Mouse (Mus musculus) small intestine, adult 2 months (tissue): ENCODE measurements at regions not wholly inside any gene's neighbourhood (a gene's known extent, or its start where the extent isn't known, plus 50 kb on each side); places are given as distances from the start of the nearest gene placed in this dataset.

Source experiments
- CTCF ChIP-seq: fragments of 200-500 bp; IDR thresholded peaks from 2 replicates; pipeline ENCODE4 v1.5.1; 2012; ENCODE audit warnings: low read depth, mild to moderate bottlenecking, control low read depth, inconsistent platforms, low read length, moderate library complexity, mixed read lengths; ENCODE audit not compliant: insufficient replicate concordance, insufficient read length; ENCODE audit errors: extremely low read depth
- POLR2A ChIP-seq: fragments of 200-500 bp; IDR thresholded peaks from 2 replicates; pipeline ENCODE4 v1.6.1; 2012; ENCODE audit warnings: low read depth, mild to moderate bottlenecking, control low read depth, inconsistent platforms, low read length, moderate library complexity

- no peak for TF ChIP-seq POLR2A
- TF ChIP-seq CTCF = no peak
Observed at GRCm38 (mm10) chr2:166252107-166252506, 96.6 kb upstream of the Sulf2 start.
